Mouse (Mus musculus): Measurements from ENCODE around the gene Prok2. TPM values are rescaled to one million over a fixed set of nuclear protein-coding genes. Genes with fewer than 3 reads are reported as not detected.

Prok2 gene
- polyA plus RNA-seq, 1 experiment from 2014 or later: not detected

- Histone ChIP-seq H3K9ac (ENCODE audit: low read length) (no peak overlapping the region; the same call in 1 of the 2 replicates), H3K4me1 (replicated peaks; ENCODE audit: control insufficient read depth, insufficient read depth, low read length) (peaks cover 8% of the 10 kb centered on the region; the same call in 1 of the 2 replicates), H3K27ac (ENCODE audit: low read depth) (peak overlapping the region; percentile 57; the same call in 1 of the 2 replicates), H3K27me3 (replicated peaks; ENCODE audit: control insufficient read depth, insufficient read depth, low read length) (no peaks in the 10 kb centered on the region), H3K4me3 (ENCODE audit: low read depth, low read length) (peak overlapping the region; percentile 69; the same call in 1 of the 2 replicates), H3K36me3 (ENCODE audit: control insufficient read depth, insufficient read depth, low read length) (no peaks in the 10 kb centered on the region), H3K4me2 (ENCODE audit: low read length) (peak overlapping the region; percentile 89), H3K9me3 (ENCODE audit: control insufficient read depth, low read length) (no peaks in the 10 kb centered on the region)
- no peak for ATAC-seq (replicated peaks; ENCODE audit: low FRiP score, low TSS enrichment, low read depth)
- 27% methylated on average over 8 of the region's 8 CpGs for WGBS
- DNase-seq (ENCODE audit: low spot score): no peak
Measured at GRCm38 (mm10) chr6:99667290-99667689, 58.9 kb downstream of the Prok2 start.

- DNase-seq (ENCODE audit: low spot score) (peak; percentile 81), ATAC-seq (replicated peaks; ENCODE audit: low FRiP score, low TSS enrichment, low read depth) (peak; percentile 85)
- Histone ChIP-seq H3K27me3 (replicated peaks; ENCODE audit: control insufficient read depth, insufficient read depth, low read length) (no peaks in the 10 kb centered on the region), H3K36me3 (ENCODE audit: control insufficient read depth, insufficient read depth, low read length) (no peaks in the 10 kb centered on the region), H3K4me1 (replicated peaks; ENCODE audit: control insufficient read depth, insufficient read depth, low read length) (peaks cover 8% of the 10 kb centered on the region; the same call in 1 of the 2 replicates), H3K27ac (ENCODE audit: low read depth) (peak within 1 kb of the TSS; percentile 57; the same call in 1 of the 2 replicates), H3K9ac (ENCODE audit: low read length) (peak within 1 kb of the TSS; percentile 76), H3K4me3 (ENCODE audit: low read depth, low read length) (peak within 1 kb of the TSS; percentile 69), H3K9me3 (ENCODE audit: control insufficient read depth, low read length) (no peaks in the 10 kb centered on the region), H3K4me2 (ENCODE audit: low read length) (peak within 1 kb of the TSS; percentile 89)
- WGBS: 0% methylated on average over 63 of the region's 75 CpGs
Measured at GRCm38 (mm10) chr6:99666318-99667171, 59.6 kb downstream of the Prok2 start, which contains the start of the genes Eif4e3 and Gm20696. TSS of gene Eif4e3 (minus strand) at chr6:99666771. TSS of gene Gm20696 (minus strand) at chr6:99666797.

- Histone ChIP-seq H3K36me3 (ENCODE audit: control insufficient read depth, insufficient read depth, low read length) (no peaks in the 10 kb centered on the region), H3K4me2 (ENCODE audit: low read length) (peak overlapping the region; percentile 89), H3K27me3 (replicated peaks; ENCODE audit: control insufficient read depth, insufficient read depth, low read length) (no peaks in the 10 kb centered on the region), H3K27ac (ENCODE audit: low read depth) (peak overlapping the region; percentile 33; the same call in 1 of the 2 replicates), H3K9ac (ENCODE audit: low read length) (peak overlapping the region; percentile 76), H3K4me3 (ENCODE audit: low read depth, low read length) (peak overlapping the region; percentile 69), H3K4me1 (replicated peaks; ENCODE audit: control insufficient read depth, insufficient read depth, low read length) (peaks cover 14% of the 10 kb centered on the region), H3K9me3 (ENCODE audit: control insufficient read depth, low read length) (no peaks in the 10 kb centered on the region)
- ATAC-seq (replicated peaks; ENCODE audit: low FRiP score, low TSS enrichment, low read depth) (no peak), DNase-seq (ENCODE audit: low spot score) (no peak)
- WGBS: 20% methylated on average over 16 of the region's 16 CpGs
Measured at GRCm38 (mm10) chr6:99665457-99666317, 60.5 kb downstream of the Prok2 start.

GRCm38 (mm10) chr6:99663232-99663631, 63.0 kb downstream of the Prok2 start:
- no peak overlapping the region for H3K4me2 ChIP-seq (ENCODE audit: low read length)
- H3K27me3 ChIP-seq (replicated peaks; ENCODE audit: control insufficient read depth, insufficient read depth, low read length): no peaks in the 10 kb centered on the region
- WGBS: 79% methylated on average over 8 of the region's 8 CpGs
- H3K27ac ChIP-seq (ENCODE audit: low read depth): no peak overlapping the region
- no peak for DNase-seq (ENCODE audit: low spot score)
- H3K4me1 ChIP-seq (replicated peaks; ENCODE audit: control insufficient read depth, insufficient read depth, low read length): peaks cover 22% of the 10 kb centered on the region
- no peaks in the 10 kb centered on the region for H3K9me3 ChIP-seq (ENCODE audit: control insufficient read depth, low read length)
- no peak for ATAC-seq (replicated peaks; ENCODE audit: low FRiP score, low TSS enrichment, low read depth)
- no peak overlapping the region for H3K9ac ChIP-seq (ENCODE audit: low read length)
- H3K4me3 ChIP-seq (ENCODE audit: low read depth, low read length): no peak overlapping the region
- H3K36me3 ChIP-seq (ENCODE audit: control insufficient read depth, insufficient read depth, low read length): no peaks in the 10 kb centered on the region

Other genes starting within 250 kb of the Prok2 start
- gene Foxp1, start 203.7 kb downstream of the Prok2 start, polyA plus RNA-seq (2014; fragmentation: Nextera tagmentation; extraction: Ambion mirVana): 133 and 149 TPM in 2 replicates
- 14.5 and 16.3 TPM in 2 replicates for gene Eif4e3, start 59.6 kb downstream of the Prok2 start, polyA plus RNA-seq (2014; fragmentation: Nextera tagmentation; extraction: Ambion mirVana)
- 5.1 and 6.9 TPM in 2 replicates for gene Gm20696, start 59.6 kb downstream of the Prok2 start, polyA plus RNA-seq (2014; fragmentation: Nextera tagmentation; extraction: Ambion mirVana)
- gene Gpr27, start 33.7 kb downstream of the Prok2 start, polyA plus RNA-seq (2014; fragmentation: Nextera tagmentation; extraction: Ambion mirVana): 3.1 and 3.5 TPM in 2 replicates

Measured in intestine, embryonic 14.5 days (tissue).